Mouse (Mus musculus) embryonic fibroblast, embryonic 13.5 days (primary cell): ENCODE data around the gene Hoxb6.

Source experiments
- CTCF ChIP-seq: IDR thresholded peaks from 2 replicates; pipeline ENCODE4 v1.5.1; 2011; ENCODE audit warnings: mild to moderate bottlenecking, control low read depth, low read length, moderate library complexity, borderline replicate concordance; ENCODE audit not compliant: insufficient read depth
- POLR2A ChIP-seq: IDR thresholded peaks from 2 replicates; pipeline ENCODE4 v1.6.1; 2011; ENCODE audit warnings: low read depth, mild to moderate bottlenecking, control low read depth, low read length, moderate library complexity

- TF ChIP-seq POLR2A (no peak), CTCF (no peak)
Measured at GRCm38 (mm10) chr11:96327122-96327521, 34.8 kb downstream of the Hoxb6 start.
